25 mouse cellular contexts compared by ENCODE assay signal in the genomic region with DNA sequence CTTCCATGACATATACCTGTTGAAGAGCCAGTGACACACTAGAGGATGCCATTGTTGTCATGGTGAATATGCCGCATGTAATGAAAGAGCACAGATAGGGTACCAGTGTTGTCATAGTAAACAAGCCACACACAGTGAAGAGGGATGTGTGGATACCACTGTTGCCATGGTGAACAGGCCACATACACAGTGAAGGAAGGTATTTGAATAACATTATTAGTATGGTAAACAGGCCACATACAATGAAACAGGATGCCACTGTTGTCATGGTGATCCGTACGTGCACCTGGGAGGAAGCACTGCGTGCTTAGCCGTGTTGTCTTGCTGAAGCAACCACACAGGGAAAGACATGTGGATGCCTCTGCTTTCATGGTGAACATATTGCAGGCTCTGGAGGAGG. TPM values are rescaled to one million over a fixed set of nuclear protein-coding genes. Genes with fewer than 3 reads are reported as not detected.
DNase-seq lines count a peak whose midpoint lies in the region; ATAC-seq lines count a peak whose summit lies in the region.
"Had no signal": no experiment of that assay in that cellular context is flagged by ENCODE, and none has a peak within 500 bp of the region (broad histone marks: within the 10 kb centered on the region; RNA-seq: fewer than 3 reads in every experiment).

No protein-coding gene starts in this region.

- no peak overlapping the region for H3K27ac ChIP-seq in hindbrain, embryonic 13.5 days
- no peak overlapping the region for H3K27ac ChIP-seq in hindbrain, embryonic 10.5 days
- peak overlapping the region; percentile 43; the same call in 1 of the 2 replicates for H3K27ac ChIP-seq in midbrain, embryonic 15.5 days
- H3K27ac ChIP-seq: kidney, embryonic 15.5 days; limb, embryonic 13.5 days; liver, embryonic 12.5 days had no signal

- ATAC-seq in hindbrain, embryonic 13.5 days (ENCODE audit: low FRiP score) = peak; percentile 86
- peak; percentile 86 for ATAC-seq in midbrain, embryonic 15.5 days (replicated peaks)
- ATAC-seq: activated CD4-positive, CD25-positive, alpha-beta regulatory T cell, adult 4 months; liver, embryonic 12.5 days had no signal

- no peak overlapping the region for H3K4me3 ChIP-seq in hindbrain, embryonic 13.5 days
- no peak overlapping the region for H3K4me3 ChIP-seq in hindbrain, embryonic 10.5 days
- no peak overlapping the region for H3K4me3 ChIP-seq in midbrain, embryonic 15.5 days
- H3K4me3 ChIP-seq: heart, embryonic 12.5 days; kidney, embryonic 15.5 days; limb, embryonic 13.5 days; liver, embryonic 12.5 days had no signal

- no peaks in the 10 kb centered on the region for H3K9me3 ChIP-seq in hindbrain, embryonic 13.5 days
- no peaks in the 10 kb centered on the region for H3K9me3 ChIP-seq in hindbrain, embryonic 10.5 days
- H3K9me3 ChIP-seq in midbrain, embryonic 15.5 days = no peaks in the 10 kb centered on the region
- H3K9me3 ChIP-seq: heart, embryonic 12.5 days; kidney, embryonic 15.5 days; limb, embryonic 13.5 days; liver, embryonic 12.5 days had no signal

- peaks cover 10% of the 10 kb centered on the region for H3K36me3 ChIP-seq in hindbrain, embryonic 13.5 days
- peaks cover 9% of the 10 kb centered on the region; the same call in 1 of the 2 replicates for H3K36me3 ChIP-seq in hindbrain, embryonic 10.5 days
- no peaks in the 10 kb centered on the region for H3K36me3 ChIP-seq in midbrain, embryonic 15.5 days (replicated peaks)
- H3K36me3 ChIP-seq: heart, embryonic 12.5 days; kidney, embryonic 15.5 days; limb, embryonic 13.5 days; liver, embryonic 12.5 days had no signal

- 72% methylated on average over 5 of the region's 5 CpGs for WGBS in hindbrain, embryonic 13.5 days
- 89% methylated on average over 5 of the region's 5 CpGs for WGBS in hindbrain, embryonic 10.5 days
- WGBS in midbrain, embryonic 15.5 days = 73% methylated on average over 5 of the region's 5 CpGs

- no peak for DNase-seq in hindbrain, embryonic 10.5 days (ENCODE audit: low spot score)
- DNase-seq in A20 (ENCODE audit: low read depth, low spot score) = peak; percentile 7
- DNase-seq in brain, adult 2 months (ENCODE audit: low read depth, low spot score) = peak; percentile 25
- no peak for DNase-seq in urinary bladder, postnatal 25 days (ENCODE audit: low spot score)
- no peak for DNase-seq in kidney, postnatal 4 days
- DNase-seq: adrenal gland, adult 8-10 months; cerebellum, adult 2 months; cerebellum, postnatal 36 days; gastrocnemius, postnatal 10 days; heart, postnatal 10 days; kidney, adult 11 months; kidney, postnatal 36 days; layer of hippocampus, adult 9-11 months; lung, adult 18-20 months; lung, postnatal 10 days; right cerebral cortex, postnatal 14 days had no signal

- no peak overlapping the region for H3K9ac ChIP-seq in hindbrain, embryonic 13.5 days
- H3K9ac ChIP-seq in midbrain, embryonic 15.5 days = no peak overlapping the region
- H3K9ac ChIP-seq: heart, embryonic 12.5 days; kidney, embryonic 15.5 days; limb, embryonic 13.5 days; liver, embryonic 12.5 days had no signal

- H3K4me1 ChIP-seq in hindbrain, embryonic 13.5 days (replicated peaks) = peaks cover 4% of the 10 kb centered on the region; the same call in 1 of the 2 replicates
- no peaks in the 10 kb centered on the region for H3K4me1 ChIP-seq in hindbrain, embryonic 10.5 days (replicated peaks)
- peaks cover 4% of the 10 kb centered on the region for H3K4me1 ChIP-seq in midbrain, embryonic 15.5 days
- H3K4me1 ChIP-seq: heart, embryonic 12.5 days; kidney, embryonic 15.5 days; limb, embryonic 13.5 days; liver, embryonic 12.5 days had no signal

- no peak overlapping the region for H3K4me2 ChIP-seq in hindbrain, embryonic 13.5 days
- no peak overlapping the region for H3K4me2 ChIP-seq in midbrain, embryonic 15.5 days
- H3K4me2 ChIP-seq: heart, embryonic 12.5 days; kidney, embryonic 15.5 days; limb, embryonic 13.5 days; liver, embryonic 12.5 days had no signal

- H3K27me3 ChIP-seq in hindbrain, embryonic 13.5 days = no peaks in the 10 kb centered on the region
- no peaks in the 10 kb centered on the region for H3K27me3 ChIP-seq in hindbrain, embryonic 10.5 days (ENCODE audit: insufficient read depth, poor library complexity, severe bottlenecking)
- no peaks in the 10 kb centered on the region for H3K27me3 ChIP-seq in midbrain, embryonic 15.5 days (replicated peaks)
- H3K27me3 ChIP-seq: kidney, embryonic 15.5 days; limb, embryonic 13.5 days had no signal

RNA-seq across cellular contexts. Expression of a gene that starts 23.5 kb away (rescaled TPM):
- 8.3 and 10.0 TPM in 2 replicates for polyA plus RNA-seq in hindbrain, embryonic 13.5 days (2015; fragmentation: Nextera tagmentation; extraction: Ambion mirVana)
- 0.58 and 1.0 TPM in 2 replicates for polyA plus RNA-seq in hindbrain, embryonic 10.5 days (2016; fragmentation: Nextera tagmentation; extraction: Ambion mirVana)
- 20.2 and 22.4 TPM in 2 replicates for polyA plus RNA-seq in midbrain, embryonic 15.5 days (2015; fragmentation: Nextera tagmentation; extraction: Ambion mirVana)
- polyA plus RNA-seq: C2C12 had no signal

RNA-seq across cellular contexts. Expression of a gene that starts 37.0 kb away (rescaled TPM):
- polyA plus RNA-seq in hindbrain, embryonic 13.5 days (2015; fragmentation: Nextera tagmentation; extraction: Ambion mirVana) = 27.5 and 33.0 TPM in 2 replicates
- polyA plus RNA-seq in hindbrain, embryonic 10.5 days (2016; fragmentation: Nextera tagmentation; extraction: Ambion mirVana) = 8.2 and 19.2 TPM in 2 replicates
- polyA plus RNA-seq in midbrain, embryonic 15.5 days (2015; fragmentation: Nextera tagmentation; extraction: Ambion mirVana) = 28.4 and 35.2 TPM in 2 replicates
- polyA plus RNA-seq: activated CD4-positive, CD25-positive, alpha-beta regulatory T cell, adult 4 months; thymus, postnatal 0 days had no signal

Comparison
In these comparisons a context has a peak if more than half of its experiments do, and no peak if none do; other contexts are left out.
1. DNase-seq: peak in A20 (single experiment) and brain, adult 2 months (single experiment); none in hindbrain, embryonic 10.5 days (single experiment), urinary bladder, postnatal 25 days (single experiment) and kidney, postnatal 4 days (0 of 2).